Mouse (Mus musculus): Measurements from ENCODE around the gene Chp1.
A peak's percentile ranks its signal among the peaks of the same experiment; 100 is the strongest.
"Not testable (repeated sequence)": the region's sequence is repeated elsewhere in the genome, so short reads cannot be mapped to it uniquely, and the experiment has no call there.

Gene Chp1

DNA sequence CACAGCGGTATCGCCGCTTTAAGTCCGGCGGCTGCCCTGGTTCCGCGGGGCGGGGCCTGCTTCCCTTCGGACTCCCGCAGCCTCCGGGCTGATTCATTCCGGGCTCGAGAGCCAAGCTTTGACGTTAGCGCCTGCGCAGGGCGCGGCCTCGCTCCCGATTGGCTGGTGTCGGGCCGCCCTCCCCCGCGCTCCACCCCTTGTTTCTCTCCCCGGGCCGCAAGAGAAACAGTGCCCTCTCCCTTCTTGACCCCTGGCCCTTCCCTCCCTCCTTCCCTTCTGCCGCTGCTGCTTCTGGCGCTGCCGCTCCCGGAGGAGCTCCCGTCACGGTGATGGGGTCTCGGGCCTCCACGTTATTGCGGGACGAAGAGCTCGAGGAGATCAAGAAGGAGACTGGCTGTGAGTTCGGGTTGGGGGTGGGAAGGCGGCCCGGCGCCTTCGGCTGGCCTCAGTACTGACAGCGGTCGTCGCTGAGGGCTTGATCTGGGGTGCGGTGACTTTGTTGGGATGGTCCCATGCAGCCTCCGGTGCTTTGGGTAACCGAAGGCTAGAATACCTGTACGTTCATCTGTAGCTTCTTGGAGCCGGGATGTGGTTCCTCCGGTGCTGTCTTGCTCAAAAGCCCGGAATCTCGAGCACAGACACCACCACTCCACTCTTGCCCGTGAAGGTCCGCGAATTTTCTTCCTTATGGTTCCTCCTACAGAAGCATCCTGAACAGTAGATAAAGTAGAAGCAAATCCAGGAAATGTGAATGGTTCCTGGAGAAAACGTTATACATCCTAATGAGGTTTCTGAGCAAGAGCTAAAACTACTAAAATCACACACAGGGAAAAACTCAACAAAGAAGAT, at the start of gene Chp1, which contains the start of gene Exd1:
TSS of gene Chp1 (plus strand) at position 176 of the 849 bp plus-strand sequence.
TSS of gene Exd1 (minus strand) at position 106 of the 849 bp plus-strand sequence.
- DNase-seq (ENCODE audit: low read depth, low spot score) = peak; percentile 99

DNA sequence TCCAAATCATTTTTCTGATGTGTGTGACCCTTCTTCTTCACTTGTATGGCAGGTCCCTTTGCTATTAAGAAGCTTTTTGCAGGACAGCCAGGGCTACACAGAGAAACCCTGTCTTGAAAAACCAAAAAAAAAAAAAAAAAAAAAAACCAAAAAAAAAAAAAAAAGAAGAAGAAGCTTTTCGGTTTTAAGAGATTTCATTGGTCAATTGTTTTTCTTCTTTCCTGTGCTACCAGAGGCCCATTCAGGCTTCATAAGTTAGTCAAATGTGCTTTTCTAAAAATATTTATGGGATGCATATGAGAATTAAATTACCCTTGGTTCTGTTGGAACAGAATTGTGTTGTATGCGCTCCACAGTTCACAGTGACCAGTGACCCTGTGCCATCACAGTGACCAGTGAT, 48.6 kb upstream of the Chp1 start:
- DNase-seq (ENCODE audit: low read depth, low spot score) = no peak

DNA sequence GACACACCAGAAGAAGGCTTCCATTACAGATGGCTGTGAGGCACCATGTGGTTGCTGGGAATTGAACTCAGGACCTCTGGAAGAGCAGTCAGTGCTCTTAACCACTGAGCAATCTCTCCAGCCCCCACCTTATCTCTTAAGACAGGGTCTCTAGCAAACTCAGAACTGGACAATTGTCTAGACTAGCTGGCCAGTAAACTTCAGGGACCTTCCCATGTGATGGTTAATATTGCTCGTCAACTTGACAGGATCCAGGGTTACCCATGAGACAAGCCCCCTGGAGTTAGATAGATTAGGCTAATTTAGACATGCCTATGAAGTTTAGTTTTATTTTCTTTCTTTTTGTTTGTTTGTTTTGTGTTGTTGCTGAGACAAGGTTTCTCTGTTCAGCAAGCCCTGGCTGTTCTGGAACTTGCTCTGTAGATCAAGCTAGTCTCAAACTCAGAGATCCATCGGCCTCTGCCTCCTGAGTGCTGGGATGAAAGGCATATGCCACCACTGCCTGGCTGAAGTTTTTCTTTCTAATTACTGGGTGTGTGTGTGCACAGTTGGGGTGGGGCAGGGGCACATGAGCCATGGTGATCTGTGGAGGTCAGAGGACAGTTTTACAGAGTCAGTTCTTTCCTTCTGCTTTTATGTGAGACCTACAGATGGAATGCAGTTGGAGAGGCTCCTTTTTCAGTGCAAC, 46.4 kb upstream of the Chp1 start:
- no peak for DNase-seq (ENCODE audit: low read depth, low spot score)

DNA sequence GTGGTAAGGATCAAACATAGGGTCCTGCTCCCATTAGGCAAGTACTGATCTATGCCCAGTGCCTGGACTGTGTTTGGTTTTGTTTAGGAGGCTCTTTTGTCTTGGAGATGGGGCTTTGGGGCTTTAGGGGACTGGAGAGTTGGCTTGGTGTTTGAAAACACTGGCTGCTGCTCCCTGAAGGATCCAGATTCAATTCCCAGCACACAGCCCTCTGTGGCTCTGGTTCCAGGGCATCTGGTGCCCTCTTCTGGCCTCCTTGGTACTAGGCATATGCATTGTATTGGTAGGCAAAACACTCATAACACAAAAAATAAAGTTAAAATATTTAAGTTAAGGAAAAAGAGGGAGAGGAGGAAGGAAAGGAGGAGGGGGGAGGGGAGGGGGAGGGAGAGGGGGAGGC, 40.4 kb upstream of the Chp1 start:
- DNase-seq (ENCODE audit: low read depth, low spot score) = no peak

DNA sequence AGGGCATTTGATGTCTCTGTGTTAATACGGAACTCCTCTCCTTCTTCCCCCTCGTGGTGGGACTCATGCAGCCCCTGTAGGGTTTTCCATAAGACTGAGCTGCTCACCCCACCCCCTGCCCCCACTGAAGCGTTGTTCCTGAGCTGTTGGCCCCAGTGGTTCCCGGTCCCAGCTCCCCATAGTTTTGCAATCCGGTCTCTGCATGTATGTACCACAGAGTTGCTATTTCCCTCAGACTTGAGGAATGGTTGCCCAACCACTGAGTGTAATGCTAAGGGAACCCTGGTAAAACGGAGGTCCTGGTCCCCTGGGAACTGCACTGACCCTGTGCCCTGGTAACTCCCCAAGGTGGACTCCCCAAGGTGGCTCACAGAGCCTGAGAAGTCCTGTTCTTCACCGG, 39.0 kb upstream of the Chp1 start:
- not testable (repeated sequence) for DNase-seq (ENCODE audit: low read depth, low spot score)

DNA sequence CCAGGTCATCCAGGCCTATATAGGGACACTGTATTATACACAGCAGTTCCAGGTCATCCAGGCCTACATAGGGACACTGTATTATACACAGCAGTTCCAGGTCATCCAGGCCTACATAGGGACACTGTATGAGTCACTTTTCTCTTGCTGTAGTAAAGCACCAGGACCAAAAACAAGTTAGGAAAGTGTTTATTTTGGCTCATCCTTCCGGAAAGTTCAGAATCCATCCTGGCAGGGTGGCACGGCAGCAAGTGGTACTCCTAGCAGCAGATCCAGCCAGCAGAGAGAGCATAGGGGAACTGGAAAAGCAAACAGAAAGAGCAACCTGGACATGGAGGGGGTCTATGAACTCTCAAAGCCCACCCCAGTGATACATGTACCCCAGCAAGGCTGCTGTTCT, 36.6 kb upstream of the Chp1 start:
- no peak for DNase-seq (ENCODE audit: low read depth, low spot score)

DNA sequence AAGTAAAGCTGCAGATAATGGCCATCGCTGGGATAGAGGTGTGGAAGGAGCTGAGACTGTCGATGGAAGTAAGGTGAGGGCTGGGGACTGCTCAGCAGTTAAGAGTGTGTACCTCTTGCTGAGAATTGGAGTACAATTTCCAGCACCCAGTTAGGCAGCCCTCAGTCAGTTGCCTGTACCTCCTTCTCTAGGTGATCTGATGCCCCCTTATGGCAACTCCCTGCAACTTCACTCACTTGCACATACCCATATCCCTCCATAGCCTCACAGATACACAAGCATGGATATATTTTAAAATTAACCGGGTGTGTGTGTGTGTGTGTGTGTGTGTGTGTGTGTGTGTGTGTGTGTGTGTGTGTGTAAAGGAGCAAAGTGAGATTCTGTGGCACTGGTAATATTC, 35.2 kb upstream of the Chp1 start:
- no peak for DNase-seq (ENCODE audit: low read depth, low spot score)

DNA sequence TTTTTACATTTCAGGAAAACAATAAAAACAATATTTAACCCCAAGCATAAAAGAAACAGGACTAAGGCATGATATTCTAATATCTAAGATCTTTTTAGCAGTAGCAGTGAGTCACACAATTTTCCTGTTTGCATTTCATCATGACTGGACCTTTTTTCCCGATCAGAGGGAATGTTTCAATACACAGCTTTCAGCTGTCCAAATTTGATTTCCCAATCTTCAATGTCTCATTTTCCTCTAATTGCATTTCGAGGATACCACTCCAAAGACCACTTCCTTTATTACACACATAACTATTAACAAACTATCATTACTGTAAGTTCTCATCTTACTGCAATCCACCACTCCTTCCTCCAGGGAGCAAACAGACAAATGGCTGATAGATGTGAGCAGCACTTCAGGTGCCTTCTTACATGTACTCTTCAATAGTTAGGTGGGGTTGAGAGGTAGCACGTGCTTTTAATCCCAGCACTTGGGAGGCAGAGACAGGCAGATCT, 33.4 kb upstream of the Chp1 start:
- DNase-seq (ENCODE audit: low read depth, low spot score) = no peak

DNA sequence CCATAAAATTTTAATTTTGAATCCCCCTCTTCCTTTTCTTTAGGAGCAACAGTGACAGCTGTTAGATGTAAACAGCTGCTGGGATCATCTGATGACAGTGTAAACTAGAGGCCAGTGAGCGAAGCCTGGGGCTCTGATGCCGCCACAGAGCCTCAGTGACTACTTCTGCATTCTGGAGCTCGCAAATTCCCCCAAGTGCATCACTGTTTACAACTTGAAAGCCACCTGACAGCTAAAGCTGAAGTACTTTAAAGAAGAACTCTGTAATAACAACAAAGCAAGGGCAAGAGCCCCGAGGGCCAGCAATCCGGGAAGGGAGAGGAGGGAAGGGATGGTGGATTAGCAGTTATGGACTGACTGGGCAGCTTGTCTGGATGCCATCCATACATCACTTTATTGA, 30.7 kb upstream of the Chp1 start:
- DNase-seq (ENCODE audit: low read depth, low spot score) = no peak

DNA sequence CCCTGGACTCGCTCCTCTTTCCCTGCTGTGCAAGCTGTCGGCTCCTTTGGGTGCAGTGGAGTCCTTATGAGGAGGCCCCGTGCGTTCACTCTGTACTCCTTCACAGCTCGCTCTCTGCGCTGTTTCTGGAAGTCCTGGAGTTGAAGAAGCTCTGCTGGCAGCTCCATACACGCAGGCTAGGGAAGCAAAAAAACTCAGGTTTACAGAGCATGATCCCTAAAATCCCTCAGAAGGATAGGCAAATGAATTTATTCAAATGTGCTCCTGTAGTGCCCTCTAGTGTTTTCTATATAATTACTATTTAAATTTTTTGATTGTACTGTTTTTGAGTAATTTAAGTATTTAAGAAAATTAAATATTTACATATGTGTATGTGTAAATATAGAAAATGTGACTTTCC, 26.9 kb upstream of the Chp1 start:
- DNase-seq (ENCODE audit: low read depth, low spot score) = no peak

DNA sequence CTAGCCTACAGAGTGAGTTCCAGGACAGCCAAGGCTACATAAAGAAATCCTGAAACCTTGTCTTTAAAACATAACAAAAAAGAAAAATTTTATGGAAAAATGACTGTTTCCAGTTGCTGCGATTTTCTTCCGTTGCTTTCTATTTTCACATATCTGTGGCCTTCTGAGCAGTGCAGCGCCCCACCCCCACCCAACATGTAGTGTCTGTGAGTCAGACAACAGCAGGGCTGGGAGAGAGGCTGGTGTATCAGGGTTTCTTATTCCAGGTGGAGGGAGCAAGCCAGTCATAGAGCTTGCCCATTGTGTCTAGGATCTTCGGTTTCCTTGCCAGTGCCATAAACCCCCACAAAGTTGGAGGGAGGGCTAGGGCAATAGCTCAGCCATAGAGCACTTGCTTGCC, 23.7 kb upstream of the Chp1 start:
- DNase-seq (ENCODE audit: low read depth, low spot score) = no peak

DNA sequence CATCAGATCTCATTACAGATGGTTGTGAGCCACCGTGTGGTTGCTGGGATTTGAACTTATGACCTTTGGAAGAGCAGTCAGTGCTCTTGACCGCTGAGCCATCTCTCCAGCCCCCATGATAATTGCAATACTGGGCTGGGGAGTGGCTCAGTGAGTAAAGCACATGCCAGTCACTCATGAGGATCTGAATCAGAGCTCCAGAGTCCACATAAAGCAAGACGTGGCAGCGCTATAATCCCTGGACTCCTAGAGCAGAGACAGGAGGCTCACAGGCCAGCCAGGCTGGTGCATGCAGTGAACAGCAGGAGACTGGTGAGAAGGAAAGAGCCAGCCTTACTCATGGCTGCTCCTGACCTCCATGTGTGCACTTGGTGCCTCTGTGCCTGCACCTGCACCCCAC, 22.1 kb upstream of the Chp1 start:
- DNase-seq (ENCODE audit: low read depth, low spot score) = no peak

DNA sequence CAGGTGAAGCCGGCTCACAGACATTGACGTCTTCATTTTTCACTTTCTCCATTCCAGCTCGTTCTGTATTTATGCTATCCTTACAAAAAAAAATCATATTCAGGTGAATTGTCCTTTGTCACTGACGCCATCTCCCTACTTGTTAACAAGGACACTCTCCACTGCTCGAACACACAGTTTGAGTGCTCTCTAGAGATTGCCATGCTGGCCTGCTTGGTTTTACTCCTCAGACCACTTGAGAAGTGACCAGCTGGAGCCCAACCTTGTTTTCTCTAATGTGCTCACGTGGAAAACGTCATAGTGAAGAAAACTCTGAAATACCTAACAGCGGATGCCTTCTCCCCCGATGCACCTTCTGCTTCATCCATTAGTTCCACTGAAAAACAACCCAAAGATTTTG, 8.7 kb upstream of the Chp1 start:
- no peak for DNase-seq (ENCODE audit: low read depth, low spot score)

DNA sequence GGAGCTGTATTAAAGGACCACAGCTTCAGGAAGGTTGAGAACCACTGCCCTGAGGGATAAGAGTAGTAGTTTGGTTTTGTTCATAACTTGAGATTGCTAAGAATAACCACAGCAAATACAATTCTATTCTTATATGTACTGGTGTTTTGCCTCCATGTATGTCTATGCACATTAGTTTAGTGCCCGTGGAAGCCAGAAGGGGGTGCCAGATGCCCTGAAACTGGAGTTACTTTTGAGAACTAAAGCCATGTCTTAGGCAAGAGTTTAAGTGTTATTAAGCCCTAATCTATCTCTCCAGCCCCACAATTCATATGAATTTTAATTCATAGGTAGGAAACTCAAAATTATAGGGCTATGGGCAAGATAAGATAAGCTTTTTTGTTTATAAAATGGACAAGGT, 5.4 kb upstream of the Chp1 start:
- DNase-seq (ENCODE audit: low read depth, low spot score) = peak; percentile 25

DNA sequence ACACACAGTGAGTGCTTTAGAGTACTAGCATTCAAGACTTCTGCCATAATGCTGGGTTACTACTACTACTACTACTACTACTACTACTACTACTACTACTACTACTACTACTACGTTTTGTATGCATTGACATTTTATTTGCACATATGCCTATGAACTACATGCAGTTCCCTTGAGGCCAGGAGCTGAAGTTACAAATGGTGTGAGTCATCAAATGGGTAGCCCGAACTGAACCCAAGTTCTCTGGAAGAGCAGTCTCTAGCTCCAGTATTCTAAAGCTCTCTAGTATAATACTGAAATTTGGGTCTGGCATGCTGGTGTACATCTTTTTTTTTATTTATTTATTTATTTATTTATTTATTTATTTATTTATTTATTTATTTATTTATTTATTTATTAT, 3.8 kb upstream of the Chp1 start:
- DNase-seq (ENCODE audit: low read depth, low spot score) = no peak

DNA sequence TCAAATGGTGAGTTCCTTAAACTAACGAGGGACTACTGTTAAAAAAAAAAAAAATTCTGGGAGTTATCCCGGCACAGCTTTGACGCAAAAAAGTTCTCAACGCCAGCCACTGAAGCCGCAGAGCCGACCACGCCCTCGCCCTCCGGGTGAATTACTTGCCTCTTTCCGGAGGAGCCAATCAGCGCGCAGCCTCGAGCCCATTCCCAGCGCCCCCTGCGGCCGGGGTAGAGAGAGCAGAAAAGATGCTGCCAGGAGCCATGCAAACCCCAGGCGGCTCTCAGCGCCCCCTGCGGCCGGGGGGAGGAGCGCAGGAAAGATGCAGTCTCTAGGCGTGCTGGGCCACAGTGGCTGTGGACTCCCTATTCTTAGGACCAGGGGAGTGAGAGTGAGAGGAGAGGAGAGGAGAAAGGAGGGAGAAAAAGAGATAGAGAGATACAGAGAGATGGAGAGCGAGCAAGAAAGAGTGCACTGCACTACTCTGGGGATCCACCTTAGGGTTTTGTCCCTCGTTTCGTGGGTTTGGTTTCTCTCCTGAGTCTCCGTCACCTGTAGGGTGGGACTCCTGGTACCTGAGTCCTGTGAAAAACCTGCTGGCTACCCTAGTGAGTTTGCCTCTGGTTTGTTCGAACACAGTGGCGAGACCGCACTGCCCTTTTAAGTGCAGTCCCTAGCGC, 512 bp upstream of the Chp1 start:
- peak; percentile 88 for DNase-seq (ENCODE audit: low read depth, low spot score)

DNA sequence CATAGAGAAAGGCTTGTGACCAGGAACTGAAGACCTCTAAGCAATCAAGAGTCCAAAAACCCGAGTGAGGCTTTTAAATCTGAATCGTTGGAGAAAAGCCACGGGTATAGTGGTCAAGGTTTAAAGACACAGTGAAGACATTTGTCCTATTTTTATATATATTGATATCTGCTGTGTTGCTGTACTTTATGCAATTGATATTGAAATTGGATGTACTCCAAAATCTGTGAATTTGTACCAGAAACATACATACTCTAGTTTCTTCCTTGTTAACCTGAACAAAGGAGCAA, 819 bp downstream of the Chp1 start:
- no peak for DNase-seq (ENCODE audit: low read depth, low spot score)

DNA sequence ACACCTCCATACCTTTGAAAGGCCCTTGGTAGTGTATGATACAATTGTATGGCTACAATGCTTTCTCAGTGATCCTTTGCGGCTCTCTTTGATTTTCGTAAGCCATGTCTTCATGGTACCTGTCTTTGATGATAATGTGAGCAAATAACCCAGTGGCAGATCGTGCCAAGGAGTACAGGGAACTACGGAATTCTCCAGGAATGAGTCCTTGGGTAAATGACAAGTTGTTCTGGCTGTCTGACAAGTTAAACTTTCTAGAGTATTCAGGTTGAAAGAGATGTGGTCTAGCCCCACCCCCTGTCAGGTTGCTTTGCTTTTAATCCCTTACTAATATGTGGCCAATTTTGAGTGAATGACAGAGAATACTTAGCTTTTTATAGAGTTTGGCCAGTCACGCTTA, 1.2 kb downstream of the Chp1 start:
- DNase-seq (ENCODE audit: low read depth, low spot score) = no peak

DNA sequence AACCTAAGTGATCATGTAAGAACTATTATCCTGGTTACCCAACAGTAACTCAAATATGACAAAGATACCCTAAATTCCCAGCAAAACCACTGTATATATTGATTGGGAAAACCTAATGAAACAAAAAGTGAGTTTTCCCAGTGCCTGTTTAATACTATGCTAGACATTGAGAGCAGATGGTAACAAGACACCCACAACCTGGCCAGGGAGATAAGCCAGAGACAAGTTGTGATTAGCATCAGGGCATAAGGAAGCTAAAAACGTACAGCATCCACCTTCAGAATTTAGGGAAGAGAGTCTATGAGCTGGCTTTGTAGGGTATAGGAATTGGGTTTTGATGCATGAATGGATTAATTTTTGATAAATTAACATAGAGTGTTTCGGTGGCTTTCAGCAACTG, 2.2 kb downstream of the Chp1 start:
- DNase-seq (ENCODE audit: low read depth, low spot score) = no peak

DNA sequence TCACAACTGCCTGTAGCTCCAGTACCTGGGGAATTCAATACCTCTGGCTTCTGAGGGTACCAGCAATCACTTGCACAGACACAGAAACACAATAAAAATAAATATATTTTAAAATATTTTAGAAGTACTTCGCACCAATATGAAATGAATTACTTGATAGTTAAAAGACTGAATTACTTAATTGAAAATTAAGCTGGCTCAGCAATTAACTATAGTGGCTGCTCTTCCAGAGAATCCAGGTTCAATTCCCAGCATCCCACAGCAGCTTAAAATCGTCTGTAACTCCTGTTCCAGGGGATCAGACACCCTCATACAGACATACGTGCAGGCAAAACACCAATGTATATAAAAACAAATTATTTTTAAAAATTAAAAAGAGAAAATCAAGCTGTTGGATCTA, 10.5 kb downstream of the Chp1 start:
- no peak for DNase-seq (ENCODE audit: low read depth, low spot score)

DNA sequence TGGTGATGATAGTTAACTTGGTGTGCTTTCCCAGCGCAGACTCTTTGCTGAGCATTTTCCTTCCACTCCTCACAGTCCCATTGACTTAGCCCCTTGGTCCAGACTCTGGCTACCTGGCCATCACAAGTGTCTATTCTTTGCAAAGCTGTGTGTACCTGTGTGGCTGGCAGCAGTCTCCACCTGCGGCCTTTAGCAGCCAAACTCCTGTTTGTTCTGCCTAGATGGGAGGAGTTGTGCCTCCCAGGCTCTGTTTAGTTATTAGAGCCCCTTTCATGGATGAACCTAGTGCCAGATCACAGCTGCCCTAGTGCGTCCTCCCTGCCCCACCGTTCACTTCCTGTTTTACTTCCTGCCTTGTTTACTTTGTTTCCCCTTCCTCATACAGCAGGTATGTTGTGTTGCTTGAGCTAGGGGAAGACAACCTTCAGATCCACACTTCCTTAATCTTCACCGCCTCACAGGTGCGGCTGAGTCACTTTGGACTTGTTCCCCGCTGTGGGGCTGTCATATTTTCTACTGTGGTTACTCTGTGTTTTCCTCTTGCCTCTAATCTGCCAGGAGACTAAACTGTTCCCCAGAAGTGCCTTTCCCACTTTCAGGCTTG, 11.3 kb downstream of the Chp1 start:
- no peak for DNase-seq (ENCODE audit: low read depth, low spot score)

DNA sequence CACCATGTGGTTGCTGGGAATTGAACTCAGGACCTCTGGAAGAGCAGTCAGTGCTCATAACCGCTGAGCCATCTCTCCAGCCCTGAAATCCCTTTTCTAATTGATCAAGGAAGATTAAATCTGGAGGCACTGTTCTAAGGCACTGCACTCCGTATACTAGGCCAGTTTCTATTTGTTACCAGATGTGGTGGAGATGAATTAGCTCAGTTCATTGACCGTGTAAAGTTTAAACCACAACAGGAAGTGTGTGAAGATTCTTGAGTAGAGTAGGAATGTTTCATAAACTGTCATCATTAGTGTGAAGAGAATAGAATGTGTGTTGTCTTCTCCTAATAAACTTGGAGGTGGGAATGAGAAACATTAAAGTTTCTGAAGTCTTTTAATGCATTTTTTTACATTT, 14.3 kb downstream of the Chp1 start:
- no peak for DNase-seq (ENCODE audit: low read depth, low spot score)

Data from mesoderm, embryonic 11.5 days (tissue).